Mouse (Mus musculus): ENCODE measurements around the gene Zfp668. TPM values are rescaled to one million over a fixed set of nuclear protein-coding genes. Genes with fewer than 3 reads are reported as not detected.

The Zfp668 gene
- 3.4 TPM for polyA plus RNA-seq (2014; fragmentation: Illumina TruSeq; extraction: RNeasy Lipid Tissue Mini Kit (QIAGEN cat#74804); ENCODE audit: low read depth, low replicate concordance)

DNA sequence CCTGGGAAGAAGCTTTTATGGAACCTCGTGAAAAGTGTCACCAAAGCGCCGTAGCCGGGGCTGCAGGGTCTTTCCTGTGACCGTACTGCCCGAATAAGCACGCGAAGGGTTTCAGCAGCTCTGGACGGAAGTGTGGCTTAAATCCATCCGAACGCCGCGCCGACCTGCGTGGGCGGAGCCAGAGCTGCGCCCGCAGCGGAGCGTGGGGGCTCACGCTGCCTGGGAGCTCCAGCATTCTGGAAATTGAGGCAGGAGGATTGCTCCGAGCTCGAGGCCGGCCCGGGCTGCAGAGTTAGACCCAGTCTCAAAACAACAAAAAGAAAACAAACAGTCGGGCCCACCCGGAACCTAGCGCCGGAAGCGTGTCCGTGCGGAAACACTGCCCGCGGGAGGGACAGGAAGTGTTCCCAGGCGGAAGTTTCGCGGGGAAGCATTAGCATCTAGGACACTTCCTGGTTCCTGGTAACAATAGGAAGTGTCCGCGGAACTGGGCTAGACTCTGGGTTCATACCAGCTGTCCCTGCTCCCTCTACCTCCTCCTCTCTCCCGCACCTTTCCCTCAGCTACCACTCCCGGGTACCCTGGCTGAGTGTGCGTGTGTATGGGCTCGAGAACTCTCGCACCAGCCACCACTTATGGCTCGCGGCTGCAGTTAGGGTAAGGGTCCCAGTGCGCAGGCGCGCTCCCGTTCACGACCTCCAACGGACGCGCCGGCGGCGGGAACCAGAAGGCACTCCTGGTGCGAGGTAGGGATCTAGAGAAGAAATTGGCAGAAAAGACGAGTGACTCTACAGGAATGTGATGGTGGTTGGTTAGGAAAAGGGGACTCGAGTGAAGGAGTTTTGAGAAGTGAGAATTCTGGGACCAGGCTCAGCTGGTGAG, at the start of gene Zfp668:
Gene Zfp668, minus strand, starts transcription at position 362 of the 882 bp plus-strand sequence.

GRCm38 (mm10) chr7:127912190-127912871, 35.7 kb upstream of the Zfp668 start, which contains the start of gene Kat8:
Gene Kat8 (plus strand): TSS chr7:127912516.

DNA sequence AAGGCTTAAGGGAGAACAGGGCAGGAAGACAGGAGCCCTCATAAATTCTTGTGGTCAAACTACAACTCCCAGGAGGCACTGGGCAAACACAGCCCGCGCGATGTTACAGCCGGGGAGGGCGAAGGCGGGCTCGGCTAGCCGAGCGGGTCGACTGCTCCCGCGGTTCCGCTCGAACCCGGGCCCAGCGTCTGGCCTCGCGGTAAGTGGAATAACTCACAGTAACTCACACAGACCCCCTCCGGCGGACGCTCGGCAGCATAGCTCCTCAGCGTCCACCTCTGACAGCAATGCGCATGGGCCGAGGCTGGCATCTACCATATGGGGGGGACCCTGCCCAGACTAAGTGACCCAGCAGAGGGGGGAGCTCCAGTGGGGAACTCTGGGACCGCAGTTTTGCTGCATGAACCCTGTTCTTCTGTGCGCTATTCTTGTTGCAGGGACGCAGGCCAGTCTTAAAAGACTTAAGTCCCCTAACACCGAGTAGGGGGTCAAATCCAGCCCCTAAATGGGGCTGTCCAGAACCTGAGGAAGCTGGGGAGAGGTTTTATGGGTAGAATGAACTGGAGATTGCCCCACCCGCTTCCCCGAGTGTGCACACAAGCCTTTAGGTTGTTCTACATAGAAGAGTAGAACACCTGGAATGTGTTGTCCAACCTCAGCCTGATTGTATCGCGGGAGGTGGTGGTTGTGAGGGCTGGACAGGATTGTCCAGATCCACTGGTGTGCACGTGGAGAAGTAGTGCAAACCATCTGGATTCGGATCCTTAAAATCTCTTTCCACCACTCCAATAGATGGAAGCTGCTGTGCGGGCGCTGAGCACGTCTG, 27.6 kb upstream of the Zfp668 start, which contains the start of gene Bckdk:
Gene Bckdk, plus strand, starts transcription at position 112 of the 826 bp plus-strand sequence.

GRCm38 (mm10) chr7:127895442-127895841, 18.8 kb upstream of the Zfp668 start, which contains the start of the genes Gm21974 and Vkorc1:
Gene Gm21974 (minus strand): TSS chr7:127895454.
Gene Vkorc1 (minus strand): TSS chr7:127895617.

GRCm38 (mm10) chr7:127890798-127891197, 14.2 kb upstream of the Zfp668 start, which contains the start of gene Prss53:
Gene Prss53 (minus strand): TSS chr7:127890970.

DNA sequence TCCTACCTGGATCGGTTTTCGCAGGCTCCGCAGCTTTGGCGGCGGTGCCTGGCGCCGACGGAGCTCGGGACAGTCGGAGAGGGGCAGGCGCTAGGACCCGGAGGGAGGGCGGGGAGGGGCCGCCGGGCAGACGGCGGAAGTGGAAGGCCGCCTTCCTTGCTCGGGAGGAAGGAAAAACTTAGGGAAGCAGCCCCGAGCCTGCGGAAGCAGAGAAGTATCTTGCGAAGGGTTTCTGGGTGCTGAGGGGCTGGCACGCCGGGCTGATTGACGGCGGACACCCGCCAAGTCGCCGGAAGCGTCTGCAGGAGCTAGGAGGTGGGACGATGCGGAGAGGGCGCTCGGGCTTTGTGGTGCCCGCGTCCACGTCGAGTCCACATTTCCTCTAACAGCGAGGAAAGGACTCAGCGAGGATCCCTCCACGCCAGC, 574 bp downstream of the Zfp668 start, which contains the start of gene Zfp646:
Gene Zfp646, plus strand, starts transcription at position 181 of the 426 bp plus-strand sequence.

DNA sequence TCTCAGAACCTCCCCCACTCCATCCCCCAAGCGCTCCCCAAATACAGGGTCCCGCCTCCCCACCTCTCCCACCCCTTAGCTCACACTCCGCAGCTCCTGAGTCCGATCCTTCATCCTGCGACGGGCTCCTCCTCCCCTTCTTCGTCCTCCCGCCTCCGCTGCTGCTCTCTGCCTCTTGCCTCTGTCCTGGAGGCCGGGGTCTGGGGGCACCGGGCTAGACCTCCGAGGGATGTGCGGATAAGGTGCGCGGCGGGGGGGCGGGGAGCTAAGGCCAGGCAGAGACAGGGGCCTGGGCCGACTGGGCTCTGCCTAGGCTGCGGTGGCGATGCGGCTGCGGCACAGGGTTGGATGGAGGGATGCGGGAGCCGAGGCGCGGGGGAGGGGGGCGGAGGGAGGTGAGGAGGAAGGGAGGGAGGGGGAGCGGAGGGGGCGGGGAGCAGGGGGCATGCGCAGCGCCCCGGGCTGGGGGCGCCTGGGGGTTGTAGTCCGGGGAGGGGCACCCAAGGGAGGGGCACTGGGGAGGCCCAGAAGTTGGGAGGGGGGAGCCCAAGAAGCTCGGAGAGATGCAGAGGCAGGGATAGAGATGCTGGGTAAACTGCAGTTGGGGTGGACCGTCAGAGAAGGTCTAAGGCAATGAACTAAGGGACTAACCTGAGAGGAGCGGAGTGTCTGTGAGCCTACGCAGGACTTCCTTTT, 52.3 kb downstream of the Zfp668 start, which contains the start of the genes Stx4a and Stx1b:
Gene Stx4a, plus strand, starts transcription at position 119 of the 696 bp plus-strand sequence.
Gene Stx1b, minus strand, starts transcription at position 374 of the 696 bp plus-strand sequence.

Other genes with a start within 250 kb of the Zfp668 start
- gene Bcl7c, start 167.9 kb downstream of the Zfp668 start, polyA plus RNA-seq (2014; fragmentation: Illumina TruSeq; extraction: RNeasy Lipid Tissue Mini Kit (QIAGEN cat#74804); ENCODE audit: low read depth, low replicate concordance), result 5.5 TPM
- 2.6 TPM for gene Ctf1, start 164.1 kb downstream of the Zfp668 start, polyA plus RNA-seq (2014; fragmentation: Illumina TruSeq; extraction: RNeasy Lipid Tissue Mini Kit (QIAGEN cat#74804); ENCODE audit: low read depth, low replicate concordance)
- gene Ctf2, start 144.7 kb downstream of the Zfp668 start, polyA plus RNA-seq (2014; fragmentation: Illumina TruSeq; extraction: RNeasy Lipid Tissue Mini Kit (QIAGEN cat#74804); ENCODE audit: low read depth, low replicate concordance), result not detected
- gene Fbxl19, start 132.3 kb downstream of the Zfp668 start, polyA plus RNA-seq (2014; fragmentation: Illumina TruSeq; extraction: RNeasy Lipid Tissue Mini Kit (QIAGEN cat#74804); ENCODE audit: low read depth, low replicate concordance), result 0.29 TPM
- 5.6 TPM for gene Orai3, start 107.0 kb downstream of the Zfp668 start, polyA plus RNA-seq (2014; fragmentation: Illumina TruSeq; extraction: RNeasy Lipid Tissue Mini Kit (QIAGEN cat#74804); ENCODE audit: low read depth, low replicate concordance)
- 7.7 TPM for gene Setd1a, start 100.2 kb downstream of the Zfp668 start, polyA plus RNA-seq (2014; fragmentation: Illumina TruSeq; extraction: RNeasy Lipid Tissue Mini Kit (QIAGEN cat#74804); ENCODE audit: low read depth, low replicate concordance)
- gene Gm49388, start 91.2 kb downstream of the Zfp668 start, polyA plus RNA-seq (2014; fragmentation: Illumina TruSeq; extraction: RNeasy Lipid Tissue Mini Kit (QIAGEN cat#74804); ENCODE audit: low read depth, low replicate concordance), result not detected
- 17.3 TPM for gene Hsd3b7, start 76.2 kb downstream of the Zfp668 start, polyA plus RNA-seq (2014; fragmentation: Illumina TruSeq; extraction: RNeasy Lipid Tissue Mini Kit (QIAGEN cat#74804); ENCODE audit: low read depth, low replicate concordance)
- gene Stx4a, start 52.5 kb downstream of the Zfp668 start, polyA plus RNA-seq (2014; fragmentation: Illumina TruSeq; extraction: RNeasy Lipid Tissue Mini Kit (QIAGEN cat#74804); ENCODE audit: low read depth, low replicate concordance), result 16.9 TPM
- 0.93 TPM for gene Stx1b, start 52.3 kb downstream of the Zfp668 start, polyA plus RNA-seq (2014; fragmentation: Illumina TruSeq; extraction: RNeasy Lipid Tissue Mini Kit (QIAGEN cat#74804); ENCODE audit: low read depth, low replicate concordance)
- gene Zfp646, start 607 bp downstream of the Zfp668 start, polyA plus RNA-seq (2014; fragmentation: Illumina TruSeq; extraction: RNeasy Lipid Tissue Mini Kit (QIAGEN cat#74804); ENCODE audit: low read depth, low replicate concordance), result 7.7 TPM
- not detected for gene Prss53, start 14.1 kb upstream of the Zfp668 start, polyA plus RNA-seq (2014; fragmentation: Illumina TruSeq; extraction: RNeasy Lipid Tissue Mini Kit (QIAGEN cat#74804); ENCODE audit: low read depth, low replicate concordance)
- gene Gm21974, start 18.6 kb upstream of the Zfp668 start, polyA plus RNA-seq (2014; fragmentation: Illumina TruSeq; extraction: RNeasy Lipid Tissue Mini Kit (QIAGEN cat#74804); ENCODE audit: low read depth, low replicate concordance), result not detected
- gene Vkorc1, start 18.8 kb upstream of the Zfp668 start, polyA plus RNA-seq (2014; fragmentation: Illumina TruSeq; extraction: RNeasy Lipid Tissue Mini Kit (QIAGEN cat#74804); ENCODE audit: low read depth, low replicate concordance), result 40.1 TPM
- 4.7 TPM for gene Bckdk, start 27.3 kb upstream of the Zfp668 start, polyA plus RNA-seq (2014; fragmentation: Illumina TruSeq; extraction: RNeasy Lipid Tissue Mini Kit (QIAGEN cat#74804); ENCODE audit: low read depth, low replicate concordance)
- 8.5 TPM for gene Kat8, start 35.7 kb upstream of the Zfp668 start, polyA plus RNA-seq (2014; fragmentation: Illumina TruSeq; extraction: RNeasy Lipid Tissue Mini Kit (QIAGEN cat#74804); ENCODE audit: low read depth, low replicate concordance)
- not detected for gene Prss8, start 53.3 kb upstream of the Zfp668 start, polyA plus RNA-seq (2014; fragmentation: Illumina TruSeq; extraction: RNeasy Lipid Tissue Mini Kit (QIAGEN cat#74804); ENCODE audit: low read depth, low replicate concordance)
- not detected for gene Prss36, start 69.9 kb upstream of the Zfp668 start, polyA plus RNA-seq (2014; fragmentation: Illumina TruSeq; extraction: RNeasy Lipid Tissue Mini Kit (QIAGEN cat#74804); ENCODE audit: low read depth, low replicate concordance)
- gene Fus, start 90.6 kb upstream of the Zfp668 start, polyA plus RNA-seq (2014; fragmentation: Illumina TruSeq; extraction: RNeasy Lipid Tissue Mini Kit (QIAGEN cat#74804); ENCODE audit: low read depth, low replicate concordance), result 456 TPM
- gene Pycard, start 117.0 kb upstream of the Zfp668 start, polyA plus RNA-seq (2014; fragmentation: Illumina TruSeq; extraction: RNeasy Lipid Tissue Mini Kit (QIAGEN cat#74804); ENCODE audit: low read depth, low replicate concordance), result 2.3 TPM
- gene Trim72, start 127.1 kb upstream of the Zfp668 start, polyA plus RNA-seq (2014; fragmentation: Illumina TruSeq; extraction: RNeasy Lipid Tissue Mini Kit (QIAGEN cat#74804); ENCODE audit: low read depth, low replicate concordance), result not detected
- gene Itgam, start 185.8 kb upstream of the Zfp668 start, polyA plus RNA-seq (2014; fragmentation: Illumina TruSeq; extraction: RNeasy Lipid Tissue Mini Kit (QIAGEN cat#74804); ENCODE audit: low read depth, low replicate concordance), result 4.1 TPM
- gene Gm49368, start 185.9 kb upstream of the Zfp668 start, polyA plus RNA-seq (2014; fragmentation: Illumina TruSeq; extraction: RNeasy Lipid Tissue Mini Kit (QIAGEN cat#74804); ENCODE audit: low read depth, low replicate concordance), result not detected